Mouse (Mus musculus) E14TG2a.4 (cell line): Measurements from ENCODE around the gene Tmem119.

Source experiments
- CTCF ChIP-seq: conservative IDR thresholded peaks from 2 replicates; pipeline ENCODE4 v1.5.1; 2014; ENCODE audit warnings: low read length
- NANOG ChIP-seq: IDR thresholded peaks from 2 replicates; pipeline ENCODE4 v1.6.1; 2014; ENCODE audit warnings: borderline replicate concordance, low read length, mixed read lengths
- POU5F1 ChIP-seq: IDR thresholded peaks from 2 replicates; pipeline ENCODE4 v1.6.1; 2014; ENCODE audit warnings: low read length, borderline replicate concordance

DNA sequence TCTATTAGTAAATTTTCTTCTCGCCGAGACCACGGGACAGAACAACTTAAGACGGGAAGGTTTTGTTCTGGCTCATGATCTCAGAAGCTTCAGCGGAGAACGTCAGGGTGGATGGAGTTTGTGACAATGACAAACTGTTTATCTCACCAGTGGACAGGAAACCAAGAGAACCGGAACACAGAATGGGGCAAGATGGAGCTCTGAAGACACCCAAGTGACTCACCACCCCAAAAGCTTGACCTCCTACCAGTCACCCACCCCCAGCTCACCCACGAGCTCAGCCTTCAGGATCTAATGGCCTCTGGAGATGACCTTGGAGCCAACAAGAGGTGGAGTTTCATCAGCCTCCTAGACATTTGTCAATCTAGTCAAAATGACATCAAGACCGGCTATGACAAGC is 5.0 kb upstream of the Tmem119 start:
- no peak for TF ChIP-seq CTCF
- no peak for TF ChIP-seq POU5F1
- no peak for TF ChIP-seq NANOG
